Mouse (Mus musculus): Measurements from ENCODE around the gene Gm8374.
"Not testable (repeated sequence)": the region's sequence is repeated elsewhere in the genome, so short reads cannot be mapped to it uniquely, and the experiment has no call there.

Gm8374 gene

DNA sequence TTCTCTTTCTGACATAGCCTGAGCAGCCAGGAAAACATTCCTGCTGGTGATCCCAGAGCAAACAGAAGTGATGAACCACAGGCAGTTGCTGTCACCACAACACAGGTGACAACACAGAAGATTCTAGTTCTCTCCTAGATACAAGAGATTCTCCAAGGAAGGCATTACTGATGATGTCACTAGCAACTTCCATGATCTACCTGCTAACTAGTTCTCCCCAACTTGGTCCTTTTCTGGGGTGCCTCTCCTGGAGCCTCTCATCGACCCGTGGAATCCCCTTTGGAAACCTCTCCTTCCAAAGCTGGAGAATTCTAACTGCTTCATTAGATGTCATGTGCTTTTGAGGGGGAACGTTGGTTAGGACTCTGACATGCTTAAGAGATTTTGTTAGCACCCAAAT is at the start of gene Gm8374:
TSS of gene Gm8374 (minus strand) at position 101 of the 400 bp plus-strand sequence.
- not testable (repeated sequence) for DNase-seq (ENCODE audit: low read depth, low spot score)

- not testable (repeated sequence) for DNase-seq (ENCODE audit: low read depth, low spot score)
Observed at GRCm38 (mm10) chr14:7332295-7332694, 32.6 kb downstream of the Gm8374 start, which contains the start of gene Gm5797. TSS of gene Gm5797 (minus strand) at chr14:7332395.

DNA sequence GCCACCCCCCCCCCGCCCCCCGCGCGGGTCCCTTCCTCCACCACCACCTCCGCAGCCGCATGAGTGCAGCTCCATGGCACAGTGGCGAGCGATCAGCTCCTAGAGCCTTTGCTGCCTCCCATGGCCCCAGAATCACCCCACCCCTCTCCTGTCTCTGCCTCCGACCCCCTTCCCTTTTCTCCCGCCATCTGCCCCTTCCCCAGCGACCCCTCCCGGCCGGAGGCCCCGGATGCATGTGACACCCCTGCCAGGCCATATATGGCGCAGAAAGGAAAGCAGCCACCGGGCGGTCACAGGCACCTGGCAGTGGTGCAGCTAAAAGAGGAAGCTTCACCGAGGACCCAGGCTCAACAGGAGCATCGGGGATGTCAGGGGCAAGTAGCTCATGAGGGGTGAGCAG is 49.8 kb downstream of the Gm8374 start:
- peak; percentile 23 for DNase-seq (ENCODE audit: low read depth, low spot score)

DNA sequence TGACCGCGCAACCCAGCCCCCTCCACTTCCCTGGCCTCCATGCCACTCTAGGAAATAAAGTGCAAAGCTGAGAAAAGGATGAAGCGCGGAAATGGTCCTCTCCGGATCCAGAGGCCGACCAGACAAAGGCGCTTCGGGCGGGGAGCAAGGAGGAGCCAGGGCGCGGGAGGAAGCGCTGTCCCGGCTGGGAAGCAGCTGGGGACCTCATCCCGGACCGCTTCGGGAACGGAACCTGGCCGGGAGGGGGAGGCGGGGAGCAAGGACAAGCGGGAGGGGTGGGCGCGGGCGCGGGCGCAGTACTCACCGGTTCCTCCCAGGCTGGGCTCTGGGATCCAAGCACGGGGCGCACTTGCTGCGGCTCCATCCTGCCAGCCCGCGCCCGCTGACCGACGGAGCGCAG is 50.3 kb downstream of the Gm8374 start, which contains the start of gene Gm3739:
TSS of gene Gm3739 (minus strand) at position 389 of the 400 bp plus-strand sequence.
- DNase-seq (ENCODE audit: low read depth, low spot score) = not testable (repeated sequence)
